Mouse (Mus musculus) neural tube, embryonic 13.5 days (tissue): Measurements from ENCODE around the gene Sema3g. TPM values are rescaled to one million over a fixed set of nuclear protein-coding genes. Genes with fewer than 3 reads are reported as not detected.

Source experiments
- ATAC-seq: fragments of 200-750 bp; cut with Nextera tagmentation; 2 replicates; pipeline ENCODE4 v1.8.0; 2017; ENCODE audit warnings: low read depth, mild to moderate bottlenecking, moderate TSS enrichment, moderate library complexity
- H3K27ac ChIP-seq: fragments of 300-500 bp; sonication (generic); replicated peaks from 2 replicates; pipeline ENCODE4 v1.5.1; 2015; ENCODE audit warnings: moderate library complexity, mild to moderate bottlenecking, inconsistent platforms
- H3K27me3 ChIP-seq: fragments of 300-500 bp; sonication (generic); 2 replicates; pipeline ENCODE4 v1.6.1; 2015; ENCODE audit warnings: mild to moderate bottlenecking, inconsistent platforms
- H3K36me3 ChIP-seq: fragments of 300-500 bp; sonication (generic); 2 replicates; pipeline ENCODE4 v1.6.1; 2015; ENCODE audit warnings: mild to moderate bottlenecking, inconsistent platforms
- H3K4me1 ChIP-seq: fragments of 300-500 bp; sonication (generic); replicated peaks from 2 replicates; pipeline ENCODE4 v1.6.1; 2015; ENCODE audit warnings: inconsistent platforms
- H3K4me2 ChIP-seq: fragments of 300-500 bp; sonication (generic); 2 replicates; pipeline ENCODE4 v1.6.1; 2015; ENCODE audit warnings: inconsistent platforms, mild to moderate bottlenecking, moderate library complexity
- H3K4me3 ChIP-seq: fragments of 300-500 bp; sonication (generic); 2 replicates; pipeline ENCODE4 v1.5.1; 2015; ENCODE audit warnings: mild to moderate bottlenecking, inconsistent platforms
- H3K9ac ChIP-seq: fragments of 300-500 bp; sonication (generic); 2 replicates; pipeline ENCODE4 v1.6.1; 2015; ENCODE audit warnings: moderate library complexity, mild to moderate bottlenecking, inconsistent platforms
- H3K9me3 ChIP-seq: fragments of 300-500 bp; sonication (generic); 2 replicates; pipeline ENCODE4 v1.6.1; 2016; ENCODE audit warnings: inconsistent platforms
- WGBS: fragments of 180-500 bp; shearing (Covaris S2); methylation state at CpG from one replicate; pipeline ENCODE4 v1.1.7; 2015; 5-methylcytosine and 5-hydroxymethylcytosine counted together
- polyA plus RNA-seq: library from polyadenylated mRNA; unstranded; fragments of >200 nt; fragmentation: Nextera tagmentation; extraction: Ambion mirVana; gene quantifications from 2 replicates; pipeline ENCODE4 v1.2.1, GENCODE M21; 2015

The Sema3g gene
- polyA plus RNA-seq, 1 experiment from 2014 or later = 1.4 TPM

DNA sequence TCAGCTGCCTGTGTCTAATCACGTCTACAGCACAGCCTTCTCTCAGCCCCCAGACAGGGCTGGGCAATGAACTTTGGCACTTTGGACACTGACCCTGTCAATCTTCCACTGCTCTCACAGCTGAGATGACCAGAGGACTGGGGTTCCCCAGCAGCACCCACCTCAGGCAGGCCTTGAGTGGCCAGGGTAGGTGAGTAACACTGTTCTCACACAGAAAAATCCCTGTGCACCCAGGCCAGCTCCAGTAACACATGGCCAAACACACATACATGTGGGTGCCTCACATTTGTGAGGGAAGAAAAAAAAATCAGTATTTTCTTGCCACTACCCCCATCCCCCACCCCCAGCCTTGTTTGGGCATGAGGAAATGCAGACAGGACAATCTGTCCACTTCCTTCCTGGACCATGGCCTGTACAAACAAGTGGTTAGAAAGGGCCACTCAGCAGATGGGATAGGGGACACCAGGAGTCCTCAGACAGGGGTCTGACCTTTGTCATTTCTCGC, 34.8 kb upstream of the Sema3g start:
- Histone ChIP-seq H3K36me3 (peaks cover 99% of the 10 kb centered on the region), H3K27me3 (no peaks in the 10 kb centered on the region), H3K9ac (no peak overlapping the region), H3K9me3 (no peaks in the 10 kb centered on the region), H3K27ac (no peak overlapping the region), H3K4me2 (no peak overlapping the region), H3K4me1 (no peaks in the 10 kb centered on the region), H3K4me3 (no peak overlapping the region)
- WGBS = 87% methylated on average over 2 of the region's 2 CpGs
- no peak for ATAC-seq

DNA sequence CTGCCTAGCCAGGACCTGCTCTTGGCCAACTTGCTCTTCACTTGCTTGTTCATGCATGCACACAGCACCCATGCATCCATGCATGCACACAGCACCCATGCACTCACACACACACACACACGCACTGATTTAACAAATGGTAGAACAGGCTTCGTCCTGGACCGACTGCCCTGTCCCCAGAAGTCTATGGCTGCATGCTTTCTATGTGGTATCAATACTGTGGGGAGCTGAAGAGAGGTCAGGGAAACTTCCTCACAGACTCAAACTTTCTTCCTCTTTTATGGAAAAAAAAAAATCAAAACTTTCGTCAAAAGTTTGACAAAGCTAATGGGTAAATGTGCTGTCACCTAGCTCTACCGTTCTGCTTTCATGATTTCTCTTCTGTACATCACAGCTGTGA, 34.1 kb upstream of the Sema3g start:
- WGBS = 90% methylated on average over 5 of the region's 5 CpGs
- H3K4me3 ChIP-seq = no peak overlapping the region
- H3K4me1 ChIP-seq = no peaks in the 10 kb centered on the region
- H3K36me3 ChIP-seq = peaks cover 100% of the 10 kb centered on the region
- H3K27ac ChIP-seq = 0 out of 2 replicates have a peak overlapping the region, but pooled peaks have one; percentile 5
- no peak overlapping the region for H3K9ac ChIP-seq
- no peak for ATAC-seq
- H3K4me2 ChIP-seq = no peak overlapping the region
- H3K9me3 ChIP-seq = no peaks in the 10 kb centered on the region
- H3K27me3 ChIP-seq = no peaks in the 10 kb centered on the region

DNA sequence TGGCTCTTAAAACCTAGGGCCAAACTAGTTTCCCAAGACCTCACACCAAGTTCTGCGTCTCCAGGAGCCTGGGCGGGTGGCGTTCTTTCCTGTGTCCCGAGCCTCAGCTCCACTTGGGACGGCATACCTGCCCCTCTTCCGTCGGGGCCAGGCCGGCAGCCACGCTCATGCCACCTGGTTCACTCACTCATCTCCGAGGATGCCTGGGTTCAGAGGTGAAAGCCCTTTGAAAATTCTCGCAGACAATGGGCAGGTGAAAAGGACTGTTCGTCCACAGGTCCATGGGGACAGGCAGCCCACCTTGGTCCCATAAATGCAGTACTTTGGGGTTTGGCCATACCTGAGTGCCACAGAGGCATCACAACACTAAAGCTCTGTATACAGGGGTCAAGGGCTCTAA, 33.5 kb upstream of the Sema3g start:
- WGBS = 94% methylated on average over 12 of the region's 12 CpGs
- no peak overlapping the region for H3K27ac ChIP-seq
- H3K9ac ChIP-seq = no peak overlapping the region

DNA sequence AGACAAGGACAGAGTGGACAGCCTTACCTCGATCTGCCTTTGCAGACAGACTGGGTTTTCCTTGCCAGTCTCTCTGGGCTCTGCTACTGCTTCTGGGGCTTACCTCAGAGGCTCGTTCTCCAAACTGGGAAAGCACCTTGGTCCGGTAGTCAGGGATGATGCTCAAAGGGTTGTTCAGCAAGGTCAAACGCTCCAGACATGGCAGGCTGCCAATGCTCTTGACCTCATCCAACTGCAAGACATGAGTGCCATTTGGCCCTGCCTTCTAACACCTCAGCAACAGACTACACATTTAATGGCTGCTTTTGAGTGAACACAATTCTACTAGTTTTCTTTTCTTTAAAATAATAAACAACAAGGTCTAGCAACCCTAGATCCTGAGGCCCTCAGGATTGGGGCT, 31.0 kb upstream of the Sema3g start:
- Histone ChIP-seq H3K36me3 (peaks cover 100% of the 10 kb centered on the region), H3K27me3 (no peaks in the 10 kb centered on the region), H3K4me2 (no peak overlapping the region), H3K9ac (no peak overlapping the region), H3K27ac (no peak overlapping the region), H3K4me3 (no peak overlapping the region), H3K9me3 (no peaks in the 10 kb centered on the region), H3K4me1 (no peaks in the 10 kb centered on the region)
- no peak for ATAC-seq
- 88% methylated on average over 4 of the region's 4 CpGs for WGBS

More for the DNA sequence above, 33.5 kb upstream of the Sema3g start:
- no peaks in the 10 kb centered on the region for H3K4me1 ChIP-seq
- H3K9me3 ChIP-seq = no peaks in the 10 kb centered on the region
- H3K36me3 ChIP-seq = peaks cover 100% of the 10 kb centered on the region
- no peak for ATAC-seq
- H3K4me2 ChIP-seq = no peak overlapping the region
- no peaks in the 10 kb centered on the region for H3K27me3 ChIP-seq
- H3K4me3 ChIP-seq = no peak overlapping the region

DNA sequence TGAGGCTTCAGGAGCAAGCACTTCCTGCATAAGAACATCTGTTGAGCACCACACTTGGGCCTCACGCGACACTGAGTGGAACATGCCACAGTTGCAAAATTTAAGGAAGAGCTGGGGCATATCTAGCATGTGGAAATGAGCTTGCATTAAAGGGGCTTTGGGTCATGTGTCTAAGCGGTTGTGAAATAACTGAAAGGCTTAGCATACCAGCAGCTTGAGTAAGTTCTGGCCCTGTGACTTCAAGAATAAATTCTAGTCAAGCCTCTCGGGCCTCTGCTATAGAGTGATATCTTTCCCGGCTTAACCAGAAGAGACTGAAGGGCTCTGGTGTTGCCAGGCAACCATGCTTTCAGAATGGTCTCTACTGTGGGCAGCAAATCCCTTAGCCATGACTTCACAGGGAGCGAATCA, 28.9 kb upstream of the Sema3g start:
- Histone ChIP-seq H3K27ac (peak overlapping the region; percentile 33; the same call in 1 of the 2 replicates), H3K36me3 (peaks cover 100% of the 10 kb centered on the region)

DNA sequence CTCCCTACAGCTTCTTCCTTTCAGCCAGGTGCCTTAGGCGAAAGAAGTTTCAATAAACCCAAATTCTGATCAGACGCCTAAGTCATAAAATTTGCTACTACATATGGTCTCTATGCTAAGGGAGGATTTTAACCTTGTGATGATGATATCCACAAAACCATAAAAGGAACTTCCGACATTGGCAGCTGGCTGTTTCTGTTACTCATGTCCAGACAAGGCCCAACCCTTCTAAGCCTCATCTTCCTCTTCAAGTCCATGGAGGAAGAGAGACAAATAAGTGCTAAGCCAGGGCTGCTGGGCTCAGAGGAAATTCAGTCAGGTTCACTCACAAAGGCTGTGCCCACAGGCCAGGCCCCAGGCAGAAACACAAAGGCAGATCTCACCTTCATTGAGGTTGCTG, 28.3 kb upstream of the Sema3g start:
- Histone ChIP-seq H3K27me3 (no peaks in the 10 kb centered on the region), H3K4me1 (no peaks in the 10 kb centered on the region), H3K9me3 (no peaks in the 10 kb centered on the region), H3K9ac (no peak overlapping the region), H3K4me3 (no peak overlapping the region), H3K36me3 (peaks cover 100% of the 10 kb centered on the region), H3K27ac (0 out of 2 replicates have a peak overlapping the region, but pooled peaks have one; percentile 33), H3K4me2 (no peak overlapping the region)
- 88% methylated on average over 3 of the region's 3 CpGs for WGBS
- no peak for ATAC-seq

More for the DNA sequence above, 28.9 kb upstream of the Sema3g start:
- Histone ChIP-seq H3K9me3 (no peaks in the 10 kb centered on the region), H3K4me3 (no peak overlapping the region), H3K4me1 (no peaks in the 10 kb centered on the region), H3K4me2 (no peak overlapping the region), H3K9ac (no peak overlapping the region), H3K27me3 (no peaks in the 10 kb centered on the region)
- WGBS = 59% methylated on average over 6 of the region's 6 CpGs
- 0 out of 2 replicates have a peak, but pooled peaks have one; percentile 58 for ATAC-seq

DNA sequence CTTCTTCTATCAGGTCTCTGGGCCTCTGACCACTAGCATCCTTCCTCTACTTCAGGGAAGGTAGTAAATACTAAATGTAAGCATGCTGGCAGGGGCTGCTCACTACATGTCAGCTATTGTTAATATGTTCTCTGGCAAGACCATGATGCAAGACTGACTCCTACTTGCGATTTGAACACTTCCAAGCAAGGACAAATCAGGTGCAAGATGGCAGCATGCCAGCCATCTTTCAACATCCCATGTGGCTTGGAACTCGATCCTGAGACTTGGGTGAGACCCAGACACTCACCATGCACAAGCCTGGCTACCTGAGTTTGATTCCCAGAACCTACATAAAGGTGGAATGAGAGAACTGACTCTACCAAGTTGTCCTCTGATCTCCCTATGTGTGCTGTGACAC, 25.7 kb upstream of the Sema3g start:
- H3K9me3 ChIP-seq = no peaks in the 10 kb centered on the region
- H3K4me3 ChIP-seq = no peak overlapping the region
- H3K36me3 ChIP-seq = peaks cover 93% of the 10 kb centered on the region
- ATAC-seq = no peak
- no peak overlapping the region for H3K9ac ChIP-seq
- no peak overlapping the region for H3K27ac ChIP-seq
- 86% methylated on average over 2 of the region's 2 CpGs for WGBS
- no peak overlapping the region for H3K4me2 ChIP-seq
- 0 out of 2 replicates have a peak, but pooled peaks cover 6% of the 10 kb centered on the region for H3K4me1 ChIP-seq
- H3K27me3 ChIP-seq = no peaks in the 10 kb centered on the region

DNA sequence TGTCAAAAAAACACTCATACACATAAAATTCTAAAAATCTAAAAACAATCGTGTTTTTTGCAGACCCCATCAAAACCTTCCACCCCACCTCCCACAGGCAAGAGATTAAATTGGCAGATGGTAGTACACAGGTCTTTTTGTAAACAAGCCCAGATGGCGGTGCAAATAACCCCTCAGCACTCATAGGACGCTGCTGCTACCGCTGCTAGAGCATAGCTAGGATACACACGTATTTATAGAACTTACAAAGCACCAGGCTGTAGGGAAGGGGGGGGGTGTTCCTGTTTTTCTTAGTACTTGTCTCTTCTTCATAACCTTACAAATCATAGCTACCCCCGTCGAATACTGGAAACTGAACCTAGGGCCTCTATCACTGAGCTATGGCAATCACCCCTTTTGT, 23.9 kb upstream of the Sema3g start:
- Histone ChIP-seq H3K4me1 (peaks cover 11% of the 10 kb centered on the region), H3K9me3 (no peaks in the 10 kb centered on the region), H3K36me3 (peaks cover 88% of the 10 kb centered on the region), H3K27ac (no peak overlapping the region), H3K9ac (no peak overlapping the region), H3K4me2 (no peak overlapping the region), H3K27me3 (no peaks in the 10 kb centered on the region), H3K4me3 (no peak overlapping the region)
- 86% methylated on average over 7 of the region's 7 CpGs for WGBS
- no peak for ATAC-seq

DNA sequence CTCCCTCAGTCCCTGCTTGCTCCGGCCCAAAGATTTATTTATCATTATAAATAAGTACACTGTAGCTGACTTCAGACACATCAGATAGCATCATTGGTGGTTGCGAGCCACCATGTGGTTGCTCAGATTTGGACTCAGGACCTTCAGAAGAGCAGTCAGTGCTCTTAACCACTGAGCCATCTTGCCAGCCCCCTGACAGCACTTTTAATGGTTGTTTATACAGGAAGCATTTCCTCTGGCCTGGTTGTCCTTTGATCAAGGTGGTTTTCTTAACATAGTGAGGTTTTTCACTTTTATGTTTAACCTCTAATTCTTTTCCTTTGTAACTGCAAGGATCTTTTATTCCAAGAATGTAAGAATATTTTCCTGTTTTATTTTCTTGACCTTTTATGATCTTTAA, 23.2 kb upstream of the Sema3g start:
- no peak overlapping the region for H3K4me3 ChIP-seq
- H3K4me2 ChIP-seq = no peak overlapping the region
- H3K27ac ChIP-seq = no peak overlapping the region
- peaks cover 11% of the 10 kb centered on the region for H3K4me1 ChIP-seq
- H3K9ac ChIP-seq = no peak overlapping the region
- ATAC-seq = no peak
- whole genome bisulfite sequencing = 87% methylated on average over 2 of the region's 2 CpGs
- H3K9me3 ChIP-seq = no peaks in the 10 kb centered on the region
- H3K27me3 ChIP-seq = no peaks in the 10 kb centered on the region
- H3K36me3 ChIP-seq = peaks cover 87% of the 10 kb centered on the region

DNA sequence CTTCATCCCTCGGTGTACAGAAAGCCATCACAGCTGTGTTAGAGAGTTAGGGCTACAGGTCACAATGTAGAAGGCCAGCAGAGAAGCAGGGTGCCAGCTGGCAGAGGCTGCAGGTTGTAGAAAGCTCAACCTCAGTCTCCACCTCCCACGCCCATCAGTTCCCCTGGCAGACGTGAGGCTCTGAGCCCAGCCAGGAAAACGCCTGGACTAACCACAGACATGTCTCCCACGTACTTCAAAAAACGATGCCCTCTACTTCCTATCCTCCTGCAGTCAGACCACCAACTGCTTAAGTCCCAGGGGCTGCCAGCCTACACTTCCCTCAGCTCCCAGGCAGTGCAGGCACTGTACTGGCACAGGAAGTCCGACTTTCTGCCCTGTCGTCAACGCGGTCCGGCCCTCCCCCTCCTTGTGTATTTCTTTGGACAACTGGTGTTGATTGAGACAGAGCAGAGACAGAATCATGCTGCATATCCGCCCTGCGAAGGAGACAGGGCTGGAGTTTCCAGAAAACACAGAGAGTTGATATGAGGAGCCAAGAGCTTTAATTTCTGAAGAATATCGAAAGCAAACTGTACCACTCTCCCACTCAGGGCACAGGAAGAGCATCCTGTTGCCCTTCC, 22.7 kb upstream of the Sema3g start:
- Histone ChIP-seq H3K36me3 (peaks cover 87% of the 10 kb centered on the region), H3K4me2 (no peak overlapping the region), H3K27ac (no peak overlapping the region), H3K9ac (no peak overlapping the region), H3K9me3 (no peaks in the 10 kb centered on the region), H3K4me1 (peaks cover 11% of the 10 kb centered on the region), H3K4me3 (no peak overlapping the region), H3K27me3 (no peaks in the 10 kb centered on the region)
- 85% methylated on average over 14 of the region's 14 CpGs for WGBS
- no peak for ATAC-seq

DNA sequence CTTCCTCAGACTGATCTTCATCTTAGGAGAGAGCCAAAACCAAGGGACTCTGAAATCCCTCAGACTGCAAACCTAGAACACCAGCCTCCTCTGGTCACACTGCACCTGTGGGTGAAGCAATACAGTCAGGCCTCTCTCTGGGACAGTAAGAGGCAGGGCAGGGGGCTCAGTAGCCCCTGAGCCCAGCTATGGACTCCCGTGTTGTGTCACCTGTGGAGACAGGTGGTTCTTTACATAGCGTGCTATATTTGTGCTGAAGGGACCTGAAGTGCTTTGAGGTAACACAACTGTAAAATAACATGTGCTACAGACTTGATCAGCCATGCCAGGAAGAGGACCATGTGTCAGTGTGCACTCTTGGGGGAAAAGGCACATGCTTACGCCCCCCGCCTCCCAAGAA, 22.1 kb upstream of the Sema3g start:
- Histone ChIP-seq H3K4me3 (no peak overlapping the region), H3K9ac (no peak overlapping the region), H3K9me3 (no peaks in the 10 kb centered on the region), H3K4me2 (no peak overlapping the region), H3K27ac (no peak overlapping the region), H3K4me1 (peaks cover 11% of the 10 kb centered on the region), H3K36me3 (peaks cover 87% of the 10 kb centered on the region), H3K27me3 (no peaks in the 10 kb centered on the region)
- WGBS = 94% methylated on average over 4 of the region's 4 CpGs
- no peak for ATAC-seq

DNA sequence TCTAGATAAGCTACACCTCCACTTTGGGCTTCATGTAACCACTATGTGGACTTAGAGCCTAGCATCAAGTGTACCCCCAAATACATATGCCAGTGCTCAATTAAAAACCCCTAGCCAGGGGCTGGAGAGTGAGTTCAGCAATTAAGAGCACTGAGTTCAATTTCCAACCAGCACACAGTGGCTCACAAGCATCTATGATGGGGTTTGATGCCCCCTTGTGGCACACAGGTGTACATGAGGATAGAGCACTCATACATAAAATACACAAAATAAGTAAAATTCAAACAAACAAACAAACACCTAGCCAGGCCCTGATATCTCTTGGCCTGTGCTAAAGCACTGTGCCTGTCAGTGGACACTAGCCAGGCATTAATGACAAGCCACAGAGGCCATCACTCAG, 21.7 kb upstream of the Sema3g start:
- Histone ChIP-seq H3K4me2 (no peak overlapping the region), H3K4me1 (peaks cover 11% of the 10 kb centered on the region), H3K4me3 (no peak overlapping the region), H3K27ac (no peak overlapping the region), H3K9ac (no peak overlapping the region), H3K27me3 (no peaks in the 10 kb centered on the region), H3K9me3 (no peaks in the 10 kb centered on the region), H3K36me3 (peaks cover 87% of the 10 kb centered on the region)
- ATAC-seq = no peak
